Comparison of ENCODE assay signal across 8 mouse cellular contexts in the genomic region with DNA sequence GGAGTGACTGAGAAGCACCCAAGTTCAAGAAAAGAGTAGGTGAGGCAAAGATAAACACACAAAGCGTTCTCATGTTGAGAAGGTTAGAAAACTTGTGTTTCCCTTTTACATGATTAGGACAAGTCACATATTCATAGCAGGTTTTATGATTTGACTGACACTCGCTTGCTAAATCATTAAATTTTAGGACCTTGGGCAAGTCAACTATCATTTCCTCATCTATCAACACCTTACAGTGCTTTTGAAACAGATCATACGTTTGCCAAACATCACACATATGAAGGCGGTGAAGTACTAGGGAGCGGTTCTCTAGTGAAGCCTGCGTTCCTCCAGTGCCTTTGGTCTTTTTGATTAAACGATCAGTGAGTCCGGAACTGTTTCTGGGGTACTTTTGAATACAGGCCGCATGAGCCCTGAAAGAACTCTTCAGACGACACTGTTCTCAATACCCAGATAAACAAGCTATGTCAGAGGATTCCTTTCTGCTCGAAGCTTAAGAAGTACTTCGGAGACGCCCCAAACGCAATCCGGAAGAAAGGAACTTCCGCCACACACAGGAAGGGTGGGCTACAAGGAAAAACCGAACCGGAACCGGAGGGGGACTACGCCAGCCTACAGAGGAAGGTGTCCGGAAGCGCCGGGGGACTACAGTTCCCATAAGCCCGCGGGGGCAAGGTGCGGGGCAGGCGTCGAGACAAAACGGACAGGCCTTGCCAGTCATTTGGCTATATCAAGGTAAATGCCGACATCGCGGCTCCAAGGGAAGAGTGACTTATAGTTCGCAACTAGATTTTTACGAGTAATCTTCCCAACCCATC. TPM values are rescaled to one million over a fixed set of nuclear protein-coding genes. Genes with fewer than 3 reads are reported as not detected.
DNase-seq lines count a peak whose midpoint lies in the region; ATAC-seq and TF ChIP-seq lines count a peak whose summit lies in the region.

A gene (plus strand): TSS at position 616 of the 818 bp plus-strand sequence.

- TF ChIP-seq POLR2A in CH12.LX (IDR thresholded peaks at IDR 0.05; ENCODE audit: low read depth, low read length): peak; percentile 89

- peaks cover 12% of the 10 kb centered on the region for H3K79me2 ChIP-seq in CH12.LX (replicated peaks; ENCODE audit: control insufficient read depth, extremely low read depth, insufficient read depth, poor library complexity, severe bottlenecking)

- ATAC-seq in forebrain, embryonic 11.5 days (replicated peaks; ENCODE audit: low FRiP score): peak; percentile 93
- ATAC-seq in heart, embryonic 16.5 days (replicated peaks; ENCODE audit: extremely low read depth, insufficient read depth, low FRiP score): peak; percentile 96
- ATAC-seq in liver, embryonic 15.5 days (ENCODE audit: insufficient read depth): peak; percentile 89
- ATAC-seq in neural tube, embryonic 12.5 days (ENCODE audit: low FRiP score, low read depth): peak; percentile 93

- TF ChIP-seq CTCF in CH12.LX (conservative IDR thresholded peaks at IDR 0.05 in 1 of 2, IDR thresholded peaks at IDR 0.05 in 1 of 2; ENCODE audit: low read depth in 2 of 2, low read length in 2 of 2): no peak

- no peak for TF ChIP-seq RAD21 in CH12.LX (IDR thresholded peaks at IDR 0.05; ENCODE audit: low read depth, low read length)

- no peaks in the 10 kb centered on the region for H3K9me3 ChIP-seq in CH12.LX (replicated peaks; ENCODE audit: low read length)
- H3K9me3 ChIP-seq in forebrain, embryonic 11.5 days (ENCODE audit: control insufficient read depth, low read length): no peaks in the 10 kb centered on the region
- no peaks in the 10 kb centered on the region for H3K9me3 ChIP-seq in heart, embryonic 16.5 days (replicated peaks; ENCODE audit: control insufficient read depth, low read length)
- no peaks in the 10 kb centered on the region for H3K9me3 ChIP-seq in liver, embryonic 15.5 days (replicated peaks)
- H3K9me3 ChIP-seq in neural tube, embryonic 12.5 days: no peaks in the 10 kb centered on the region

- peak within 1 kb of the TSS; percentile 90 for H3K27ac ChIP-seq in CH12.LX (ENCODE audit: insufficient read depth, low read depth)
- H3K27ac ChIP-seq in forebrain, embryonic 11.5 days (ENCODE audit: low read depth, low read length): peak within 1 kb of the TSS; percentile 85
- peak within 1 kb of the TSS; percentile 95 for H3K27ac ChIP-seq in heart, embryonic 16.5 days (ENCODE audit: low read length)
- H3K27ac ChIP-seq in liver, embryonic 15.5 days (replicated peaks): peak within 1 kb of the TSS; percentile 92
- peak within 1 kb of the TSS; percentile 90 for H3K27ac ChIP-seq in neural tube, embryonic 12.5 days

- peak within 1 kb of the TSS; percentile 99 for H3K9ac ChIP-seq in CH12.LX (ENCODE audit: insufficient read depth, low read depth)
- H3K9ac ChIP-seq in forebrain, embryonic 11.5 days (ENCODE audit: low read length): peak within 1 kb of the TSS; percentile 79
- H3K9ac ChIP-seq in heart, embryonic 16.5 days (ENCODE audit: low read length): peak within 1 kb of the TSS; percentile 91
- H3K9ac ChIP-seq in liver, embryonic 15.5 days: peak within 1 kb of the TSS; percentile 74
- peak within 1 kb of the TSS; percentile 81 for H3K9ac ChIP-seq in neural tube, embryonic 12.5 days

- dilution Hi-C loops in CH12.LX (cut with MboI; ENCODE audit: extremely low pct_ligation_motif_present, extremely low pct_unique_long_range_greater_than_20kb, low sequenced_read_pairs): no loop called here

- peak within 1 kb of the TSS; percentile 81 to 92 (median 86) for H3K4me3 ChIP-seq in CH12.LX (replicated peaks in 1 of 3; ENCODE audit: low read depth in 2 of 3, low read length in 2 of 3, poor library complexity in 1 of 3)
- peak within 1 kb of the TSS; percentile 65 for H3K4me3 ChIP-seq in forebrain, embryonic 11.5 days (ENCODE audit: low read depth, low read length)
- peak within 1 kb of the TSS; percentile 74 for H3K4me3 ChIP-seq in heart, embryonic 16.5 days (ENCODE audit: low read length)
- H3K4me3 ChIP-seq in liver, embryonic 15.5 days (replicated peaks): peak within 1 kb of the TSS; percentile 82
- H3K4me3 ChIP-seq in neural tube, embryonic 12.5 days: peak within 1 kb of the TSS; percentile 67

- peaks cover 3 to 9% of the 10 kb centered on the region in 2 experiments for H3K36me3 ChIP-seq in CH12.LX (replicated peaks in 1 of 2; ENCODE audit: control insufficient read depth in 1 of 2, insufficient read depth in 1 of 2, low read length in 1 of 2)
- no peaks in the 10 kb centered on the region for H3K36me3 ChIP-seq in forebrain, embryonic 11.5 days (ENCODE audit: control insufficient read depth, insufficient read depth, low read length)
- no peaks in the 10 kb centered on the region for H3K36me3 ChIP-seq in heart, embryonic 16.5 days (ENCODE audit: control insufficient read depth, insufficient read depth)
- 0 out of 2 replicates have a peak, but pooled peaks cover 6% of the 10 kb centered on the region for H3K36me3 ChIP-seq in liver, embryonic 15.5 days (replicated peaks)
- H3K36me3 ChIP-seq in neural tube, embryonic 12.5 days: peaks cover 6% of the 10 kb centered on the region; the same call in 1 of the 2 replicates

- no peaks in the 10 kb centered on the region for H3K27me3 ChIP-seq in CH12.LX (replicated peaks)
- no peaks in the 10 kb centered on the region for H3K27me3 ChIP-seq in forebrain, embryonic 11.5 days (ENCODE audit: control insufficient read depth, insufficient read depth, low read length)
- H3K27me3 ChIP-seq in heart, embryonic 16.5 days (ENCODE audit: control insufficient read depth, insufficient read depth, low read length): no peaks in the 10 kb centered on the region
- H3K27me3 ChIP-seq in liver, embryonic 15.5 days: no peaks in the 10 kb centered on the region
- no peaks in the 10 kb centered on the region for H3K27me3 ChIP-seq in neural tube, embryonic 12.5 days (replicated peaks)

- in situ Hi-C loops in CH12.LX (cut with MboI; ENCODE audit: low pct_ligation_motif_present, low pct_unique_long_range_greater_than_20kb, low sequenced_read_pairs): no loop called here

- TF ChIP-seq EP300 in CH12.LX (IDR thresholded peaks at IDR 0.05; ENCODE audit: low read length): no peak

- WGBS in forebrain, embryonic 11.5 days: 2% methylated on average over 34 of the region's 34 CpGs
- 2% methylated on average over 34 of the region's 34 CpGs for WGBS in heart, embryonic 16.5 days
- 2% methylated on average over 34 of the region's 34 CpGs for WGBS in liver, embryonic 15.5 days (ENCODE audit: insufficient replicate concordance)
- WGBS in neural tube, embryonic 12.5 days: 3% methylated on average over 34 of the region's 34 CpGs

- peaks cover 3 to 8% of the 10 kb centered on the region in 2 experiments; a peak in 3 of 4 replicates for H3K4me1 ChIP-seq in CH12.LX (ENCODE audit: control insufficient read depth in 1 of 2, insufficient read depth in 2 of 2)
- no peaks in the 10 kb centered on the region for H3K4me1 ChIP-seq in forebrain, embryonic 11.5 days (replicated peaks; ENCODE audit: control insufficient read depth, insufficient read depth, low read length)
- no peaks in the 10 kb centered on the region for H3K4me1 ChIP-seq in heart, embryonic 16.5 days (ENCODE audit: control insufficient read depth, insufficient read depth, low read length)
- H3K4me1 ChIP-seq in liver, embryonic 15.5 days (replicated peaks): peaks cover 16% of the 10 kb centered on the region
- 0 out of 2 replicates have a peak, but pooled peaks cover 3% of the 10 kb centered on the region for H3K4me1 ChIP-seq in neural tube, embryonic 12.5 days

- peak; percentile 97 for DNase-seq in CH12.LX (ENCODE audit: extremely low read depth)
- peak; percentile 96 for DNase-seq in c-Kit-positive CD71-positive TER-119-negative erythroid progenitor cells, embryonic 14.5 days (ENCODE audit: low read depth)
- peak; percentile 95 for DNase-seq in forebrain, embryonic 11.5 days (ENCODE audit: low spot score)
- peak; percentile 96 to 98 for DNase-seq in kidney, postnatal 36 days
- peak; percentile 99 for DNase-seq in telencephalon, adult 2 months (ENCODE audit: low read depth, low spot score)

- peak within 1 kb of the TSS; percentile 66 for H3K4me2 ChIP-seq in CH12.LX (ENCODE audit: insufficient read depth, low read depth, poor library complexity, severe bottlenecking)
- H3K4me2 ChIP-seq in forebrain, embryonic 11.5 days (ENCODE audit: low read depth, low read length, severe bottlenecking): peak within 1 kb of the TSS; percentile 86
- peak within 1 kb of the TSS; percentile 93 for H3K4me2 ChIP-seq in heart, embryonic 16.5 days (ENCODE audit: low read depth, low read length)
- H3K4me2 ChIP-seq in liver, embryonic 15.5 days: peak within 1 kb of the TSS; percentile 85
- peak within 1 kb of the TSS; percentile 96 for H3K4me2 ChIP-seq in neural tube, embryonic 12.5 days (replicated peaks)

TF ChIP-seq in CH12.LX, 34 proteins besides CTCF, POLR2A, EP300 and RAD21 (continues in another document):
- TF ChIP-seq KAT2A (IDR thresholded peaks at IDR 0.05; ENCODE audit: insufficient replicate concordance, low read length) (peak; percentile 95), TCF12 (IDR thresholded peaks at IDR 0.05; ENCODE audit: low read depth, low read length) (peak; percentile 64; the same call in 1 of the 2 replicates), UBTF (IDR thresholded peaks at IDR 0.05; ENCODE audit: low read depth, low read length) (no peak), MAZ (IDR thresholded peaks at IDR 0.05; ENCODE audit: low read depth, low read length) (peak; percentile 82), ETS1 (conservative IDR thresholded peaks at IDR 0.05; ENCODE audit: low read depth, low read length) (peak; percentile 12; the same call in 1 of the 2 replicates), MAFK (IDR thresholded peaks at IDR 0.05; ENCODE audit: insufficient replicate concordance, low read length) (no peak), ZKSCAN1 (IDR thresholded peaks at IDR 0.05; ENCODE audit: borderline replicate concordance, low read depth, low read length) (no peak), PAX5 (IDR thresholded peaks at IDR 0.05; ENCODE audit: low read length) (no peak), TBP (conservative IDR thresholded peaks at IDR 0.05; ENCODE audit: low read depth, low read length) (peak; percentile 91), RCOR1 (conservative IDR thresholded peaks at IDR 0.05; ENCODE audit: low read depth, low read length) (no peak), GABPA (IDR thresholded peaks at IDR 0.05; ENCODE audit: insufficient replicate concordance, low read depth, low read length) (peak; percentile 61; the same call in 1 of the 2 replicates), NRF1 (IDR thresholded peaks at IDR 0.05; ENCODE audit: low read depth, low read length) (peak; percentile 65)

RNA-seq across cellular contexts. Expression of the gene that starts here (rescaled TPM):
- 10.9 and 11.6 TPM in 2 replicates for total RNA-seq in CH12.LX (2012; rRNA removed)
- 15.2 and 16.3 TPM in 2 replicates for total RNA-seq in CH12.LX (2014; rRNA removed)
- 12.5 and 13.9 TPM in 2 replicates for polyA plus RNA-seq in CH12.LX (2012; ENCODE audit: insufficient read length, low read depth)
- 40.6 and 40.7 TPM in 2 replicates for polyA plus RNA-seq in forebrain, embryonic 11.5 days (2014; fragmentation: Nextera tagmentation; extraction: Ambion mirVana)
- 25.2 and 27.7 TPM in 2 replicates for polyA plus RNA-seq in heart, embryonic 16.5 days (2015; fragmentation: Nextera tagmentation; extraction: Ambion mirVana)
- 16.3 and 16.5 TPM in 2 replicates for polyA plus RNA-seq in liver, embryonic 15.5 days (2015; fragmentation: Nextera tagmentation; extraction: Ambion mirVana)
- 68.3 and 71.8 TPM in 2 replicates for polyA plus RNA-seq in neural tube, embryonic 12.5 days (2016; fragmentation: Nextera tagmentation; extraction: Ambion mirVana)

Comparison
In these comparisons a context has a peak if more than half of its experiments do, and no peak if none do; other contexts are left out.
1. Peak in every context shown above with its lines: DNase-seq, ATAC-seq, H3K4me3 ChIP-seq and H3K27ac ChIP-seq.